Mouse (Mus musculus) stomach, embryonic 16.5 days (tissue): ENCODE results near the gene Fads1. TPM values are rescaled to one million over a fixed set of nuclear protein-coding genes. Genes with fewer than 3 reads are reported as not detected.

ENCODE experiments used
- ATAC-seq: fragments of 200-750 bp; cut with Nextera tagmentation; 2 replicates; pipeline ENCODE4 v1.8.0; 2017; ENCODE audit warnings: moderate number of reproducible peaks, moderate TSS enrichment; ENCODE audit not compliant: insufficient read depth, low FRiP score
- H3K27ac ChIP-seq: fragments of 300-500 bp; sonication (generic); 2 replicates; pipeline ENCODE4 v1.5.1; 2014; ENCODE audit warnings: low read length
- H3K27me3 ChIP-seq: fragments of 300-500 bp; sonication (generic); 2 replicates; pipeline ENCODE4 v1.6.1; 2014; ENCODE audit warnings: low read length, control low read depth, mixed read lengths; ENCODE audit not compliant: control insufficient read depth, insufficient read depth
- H3K36me3 ChIP-seq: fragments of 300-500 bp; sonication (generic); 2 replicates; pipeline ENCODE4 v1.6.1; 2014; ENCODE audit warnings: low read length; ENCODE audit not compliant: control insufficient read depth, insufficient read depth
- H3K4me1 ChIP-seq: fragments of 300-500 bp; sonication (generic); 2 replicates; pipeline ENCODE4 v1.6.1; 2014; ENCODE audit warnings: low read length, control low read depth, mixed read lengths; ENCODE audit not compliant: control insufficient read depth, insufficient read depth
- H3K4me2 ChIP-seq: fragments of 300-500 bp; sonication (generic); 2 replicates; pipeline ENCODE4 v1.6.1; 2014; ENCODE audit warnings: low read depth, low read length, mixed read lengths
- H3K4me3 ChIP-seq: fragments of 300-500 bp; sonication (generic); replicated peaks from 2 replicates; pipeline ENCODE4 v1.5.1; 2014; ENCODE audit warnings: mild to moderate bottlenecking, low read length
- H3K9ac ChIP-seq: fragments of 300-500 bp; sonication (generic); 2 replicates; pipeline ENCODE4 v1.6.1; 2014; ENCODE audit warnings: low read length
- H3K9me3 ChIP-seq: fragments of 300-500 bp; sonication (generic); replicated peaks from 2 replicates; pipeline ENCODE4 v1.6.1; 2016; ENCODE audit warnings: low read length, control low read depth; ENCODE audit not compliant: control insufficient read depth
- WGBS: fragments of 180-500 bp; shearing (Covaris S2); extraction: QIAGEN DNeasy Blood & Tissue Kit; methylation state at CpG from one replicate; pipeline ENCODE4 v1.1.7; 2014; 5-methylcytosine and 5-hydroxymethylcytosine counted together
- polyA plus RNA-seq: library from polyadenylated mRNA; unstranded; fragments of >200 nt; fragmentation: Nextera tagmentation; extraction: Ambion mirVana; gene quantifications from 2 replicates; pipeline ENCODE4 v1.2.1, GENCODE M21; 2015

The Fads1 gene
- polyA plus RNA-seq, 1 experiment from 2014 or later, result 107 TPM

GRCm38 (mm10) chr19:10195252-10195651 lies 12.6 kb downstream of the Fads1 start:
- no peaks in the 10 kb centered on the region for H3K9me3 ChIP-seq
- ATAC-seq, result no peak
- no peak overlapping the region for H3K4me2 ChIP-seq
- WGBS, result 63% methylated on average over 5 of the region's 5 CpGs
- H3K27ac ChIP-seq, result no peak overlapping the region
- H3K27me3 ChIP-seq, result no peaks in the 10 kb centered on the region
- no peaks in the 10 kb centered on the region for H3K4me1 ChIP-seq
- H3K36me3 ChIP-seq, result peaks cover 11% of the 10 kb centered on the region; the same call in 1 of the 2 replicates
- no peak overlapping the region for H3K9ac ChIP-seq
- no peak overlapping the region for H3K4me3 ChIP-seq

GRCm38 (mm10) chr19:10197130-10197529 lies 14.4 kb downstream of the Fads1 start:
- no peak overlapping the region for H3K4me3 ChIP-seq
- H3K36me3 ChIP-seq, result peaks cover 18% of the 10 kb centered on the region; the same call in 1 of the 2 replicates
- H3K9me3 ChIP-seq, result no peaks in the 10 kb centered on the region
- no peak overlapping the region for H3K9ac ChIP-seq
- H3K4me2 ChIP-seq, result no peak overlapping the region
- H3K27me3 ChIP-seq, result no peaks in the 10 kb centered on the region
- no peak for ATAC-seq
- no peaks in the 10 kb centered on the region for H3K4me1 ChIP-seq
- no peak overlapping the region for H3K27ac ChIP-seq
- WGBS, result 80% methylated on average over 4 of the region's 4 CpGs

DNA sequence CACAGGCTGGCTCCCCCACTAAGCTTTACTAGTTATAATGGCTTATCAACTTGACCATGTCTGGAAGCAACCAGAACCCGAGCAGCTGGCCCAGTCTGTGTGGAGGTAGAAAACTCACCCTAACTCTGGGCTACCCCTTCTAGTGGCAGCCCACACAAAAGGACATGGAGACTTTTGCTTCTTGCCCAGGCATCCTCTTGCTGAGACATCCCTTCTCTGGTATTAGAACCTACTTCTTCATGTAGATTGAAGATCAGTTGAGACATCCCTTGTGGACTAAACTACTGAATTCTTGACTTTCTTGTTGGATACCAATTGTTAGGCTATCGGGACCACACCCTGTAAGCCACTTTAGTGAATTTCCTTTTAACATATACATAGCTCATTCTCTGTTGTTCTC lies 15.6 kb downstream of the Fads1 start:
- Histone ChIP-seq H3K4me1 (peaks cover 8% of the 10 kb centered on the region), H3K27ac (no peak overlapping the region), H3K27me3 (no peaks in the 10 kb centered on the region), H3K9ac (no peak overlapping the region), H3K36me3 (peaks cover 18% of the 10 kb centered on the region; the same call in 1 of the 2 replicates), H3K4me2 (no peak overlapping the region), H3K4me3 (no peak overlapping the region), H3K9me3 (no peaks in the 10 kb centered on the region)
- 75% methylated on average over 2 of the region's 2 CpGs for WGBS
- no peak for ATAC-seq

DNA sequence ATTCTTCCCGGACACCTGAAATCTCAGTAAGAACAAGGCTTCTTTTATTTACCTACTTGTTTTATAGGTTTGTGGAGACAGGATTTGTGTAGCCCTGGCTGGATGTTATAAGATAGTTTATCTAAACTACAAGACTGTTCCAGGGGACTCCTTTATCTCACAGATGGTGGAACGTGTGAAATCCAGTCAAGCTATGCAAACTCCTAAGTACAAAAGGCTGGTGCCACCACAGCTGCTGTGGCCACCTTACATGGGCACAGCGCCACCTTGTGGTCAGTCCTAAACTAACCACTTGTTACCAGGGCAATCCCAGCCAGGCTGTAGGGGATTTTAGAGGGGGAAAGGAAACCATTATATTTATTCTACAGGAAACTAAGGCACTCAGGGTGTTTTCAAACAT lies 16.0 kb downstream of the Fads1 start:
- peak; percentile 39; the same call in 1 of the 2 replicates for ATAC-seq

GRCm38 (mm10) chr19:10203146-10203847 lies 20.6 kb downstream of the Fads1 start:
- Histone ChIP-seq H3K27ac (peak overlapping the region; percentile 91), H3K4me3 (peak overlapping the region; percentile 60), H3K36me3 (peaks cover 16% of the 10 kb centered on the region; the same call in 1 of the 2 replicates), H3K4me1 (peaks cover 13% of the 10 kb centered on the region), H3K27me3 (no peaks in the 10 kb centered on the region), H3K4me2 (peak overlapping the region; percentile 84), H3K9ac (peak overlapping the region; percentile 81), H3K9me3 (no peaks in the 10 kb centered on the region)
- WGBS, result 1% methylated on average over 23 of the region's 23 CpGs
- ATAC-seq, result no peak; the same call in 1 of the 2 replicates

More for the DNA sequence above, 16.0 kb downstream of the Fads1 start:
- Histone ChIP-seq H3K4me1 (peaks cover 9% of the 10 kb centered on the region), H3K4me3 (no peak overlapping the region), H3K9ac (no peak overlapping the region), H3K27me3 (no peaks in the 10 kb centered on the region), H3K27ac (no peak overlapping the region), H3K4me2 (no peak overlapping the region), H3K36me3 (peaks cover 16% of the 10 kb centered on the region; the same call in 1 of the 2 replicates), H3K9me3 (no peaks in the 10 kb centered on the region)
- WGBS, result 26% methylated on average over 3 of the region's 3 CpGs

DNA sequence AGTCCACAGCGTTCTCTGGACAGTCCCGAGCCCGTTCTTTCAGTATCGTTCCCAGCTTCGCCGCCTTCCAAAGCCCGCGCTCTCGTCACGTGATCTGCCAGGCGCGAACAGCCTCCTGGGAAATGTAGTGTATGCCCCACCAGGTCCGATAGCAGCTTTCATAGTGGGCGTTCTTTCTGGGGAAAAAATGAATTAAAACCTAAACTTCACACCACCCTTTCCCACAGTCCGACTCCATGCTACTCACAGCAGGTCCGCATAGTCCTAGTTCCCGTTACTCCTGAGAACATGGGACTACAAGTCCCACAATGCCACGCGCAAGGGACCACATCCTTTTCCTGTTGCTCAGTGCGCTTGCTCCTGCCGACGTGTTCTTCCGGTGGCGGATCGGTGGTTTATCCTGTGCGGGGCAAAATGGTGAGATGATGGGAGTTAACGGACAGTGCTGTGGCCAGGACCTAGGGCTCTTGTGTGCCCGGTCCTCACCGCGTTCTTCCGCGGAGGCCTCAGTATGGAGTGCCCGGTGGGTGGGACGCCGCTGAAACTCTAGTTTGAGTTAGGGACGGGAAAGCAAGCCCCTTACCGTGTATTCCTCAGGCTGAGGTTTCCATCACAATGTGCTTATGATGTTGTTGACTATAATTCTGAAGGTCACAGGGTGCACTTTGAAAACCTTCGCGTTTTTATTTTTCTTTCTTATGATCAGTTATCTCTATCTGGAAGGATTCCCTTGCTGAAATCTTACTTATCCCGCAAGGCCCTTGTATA lies 21.3 kb downstream of the Fads1 start, which contains the start of the genes Tmem258 and Fen1:
Tmem258 (plus strand) TSS at position 167 of the 768 bp plus-strand sequence.
Fen1 (minus strand) TSS at position 322 of the 768 bp plus-strand sequence.
- peak; percentile 91 for ATAC-seq
- Histone ChIP-seq H3K27ac (peak within 1 kb of the TSS; percentile 91), H3K4me1 (peaks cover 13% of the 10 kb centered on the region), H3K36me3 (peaks cover 16% of the 10 kb centered on the region; the same call in 1 of the 2 replicates), H3K27me3 (no peaks in the 10 kb centered on the region), H3K4me3 (peak within 1 kb of the TSS; percentile 60), H3K9ac (peak within 1 kb of the TSS; percentile 81), H3K9me3 (no peaks in the 10 kb centered on the region), H3K4me2 (peak within 1 kb of the TSS; percentile 84)
- WGBS, result under 1% methylated on average over 40 of the region's 40 CpGs

GRCm38 (mm10) chr19:10204616-10205001 lies 21.9 kb downstream of the Fads1 start:
- peak overlapping the region; percentile 91 for H3K27ac ChIP-seq
- WGBS, result 2% methylated on average over 5 of the region's 5 CpGs
- no peaks in the 10 kb centered on the region for H3K27me3 ChIP-seq
- ATAC-seq, result 0 out of 2 replicates have a peak, but pooled peaks have one; percentile 10
- peak overlapping the region; percentile 81 for H3K9ac ChIP-seq
- peak overlapping the region; percentile 84 for H3K4me2 ChIP-seq
- peak overlapping the region; percentile 60 for H3K4me3 ChIP-seq
- peaks cover 20% of the 10 kb centered on the region for H3K36me3 ChIP-seq
- peaks cover 13% of the 10 kb centered on the region for H3K4me1 ChIP-seq
- H3K9me3 ChIP-seq, result no peaks in the 10 kb centered on the region

DNA sequence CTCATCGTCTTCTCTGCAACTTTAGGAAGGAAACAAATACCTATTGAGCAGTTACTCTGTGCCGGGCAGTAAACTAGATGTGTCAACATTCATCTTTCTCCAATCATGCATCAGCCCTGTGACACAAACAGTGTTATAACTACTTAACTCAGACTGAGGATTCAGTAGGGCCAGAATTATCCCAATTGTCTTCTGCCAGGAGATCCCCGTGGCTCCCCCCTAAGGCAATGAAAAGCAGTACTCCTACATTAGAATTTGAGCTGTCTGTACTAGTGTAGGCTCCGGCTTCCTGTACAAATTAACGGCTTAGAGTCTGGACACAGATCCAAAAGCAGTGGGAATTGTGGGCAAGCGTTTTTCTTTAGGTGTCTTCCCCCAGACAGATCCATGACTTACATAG lies 22.4 kb downstream of the Fads1 start:
- 63% methylated on average over 6 of the region's 6 CpGs for WGBS
- peaks cover 13% of the 10 kb centered on the region for H3K4me1 ChIP-seq
- H3K27ac ChIP-seq, result no peak overlapping the region
- H3K4me3 ChIP-seq, result peak overlapping the region; percentile 60
- no peaks in the 10 kb centered on the region for H3K27me3 ChIP-seq
- peaks cover 24% of the 10 kb centered on the region for H3K36me3 ChIP-seq
- peak overlapping the region; percentile 81; the same call in 1 of the 2 replicates for H3K9ac ChIP-seq
- H3K9me3 ChIP-seq, result no peaks in the 10 kb centered on the region
- H3K4me2 ChIP-seq, result peak overlapping the region; percentile 84
- ATAC-seq, result no peak

GRCm38 (mm10) chr19:10208851-10209250 lies 26.2 kb downstream of the Fads1 start:
- Histone ChIP-seq H3K27ac (no peak overlapping the region), H3K4me2 (no peak overlapping the region), H3K4me1 (peaks cover 4% of the 10 kb centered on the region; the same call in 1 of the 2 replicates), H3K9me3 (no peaks in the 10 kb centered on the region), H3K27me3 (no peaks in the 10 kb centered on the region), H3K9ac (no peak overlapping the region), H3K36me3 (peaks cover 15% of the 10 kb centered on the region), H3K4me3 (no peak overlapping the region)
- ATAC-seq, result no peak
- 79% methylated on average over 3 of the region's 3 CpGs for WGBS
